Mouse (Mus musculus) left cerebral cortex, postnatal 14 days (tissue): Measurements from ENCODE around the gene Retreg1. TPM values are rescaled to one million over a fixed set of nuclear protein-coding genes. Genes with fewer than 3 reads are reported as not detected.

Experiments used
- DNase-seq, 2 experiments: peaks; one replicate each; pipeline ENCODE4 v3.0.0; 2021 to 2022; ENCODE audit warnings: low spot score in 2 of 2, mixed read lengths in 1 of 2
- intact Hi-C: fragments of 180-260 bp; cut with DNase I; formaldehyde crosslinking; loops from one replicate; pipeline ENCODE4 v1.15.1; 2025
- total RNA-seq, 2 experiments: library from RNA; stranded (reverse); gene quantifications; 2 replicates each; pipeline ENCODE4 v1.2.3; 2021

The Retreg1 gene
- total RNA-seq, 2 experiments from 2014 or later: 35.0 to 39.9 TPM

- no peak for DNase-seq
- intact Hi-C loops: no loop called here
These were observed 90.1 kb downstream of the Retreg1 start for GRCm38 (mm10) chr15:25932937-25933684.

- intact Hi-C loops: no loop called here
- DNase-seq: no peak
These were observed 90.7 kb downstream of the Retreg1 start for GRCm38 (mm10) chr15:25933685-25934108.

GRCm38 (mm10) chr15:25934411-25934810, 91.4 kb downstream of the Retreg1 start:
- intact Hi-C loops: no loop called here
- DNase-seq: no peak

- intact Hi-C loops: no loop called here
- no peak for DNase-seq
These were observed 95.5 kb downstream of the Retreg1 start for GRCm38 (mm10) chr15:25938496-25938895.

- DNase-seq: peak in 1 of 2 experiments; percentile 58
- intact Hi-C loops: loop anchor here (10.0 kb wide), 1 partner anchor 1356 kb away; no protein-coding TSS in a partner anchor
These were observed 97.7 kb downstream of the Retreg1 start for GRCm38 (mm10) chr15:25940397-25941377.

GRCm38 (mm10) chr15:25941514-25941913, 98.5 kb downstream of the Retreg1 start:
- intact Hi-C loops: loop anchor here (10.0 kb wide), 1 partner anchor 1357 kb away; no protein-coding TSS in a partner anchor
- no peak for DNase-seq

- no peak for DNase-seq
- intact Hi-C loops: loop anchor here (10.0 kb wide), 1 partner anchor 1358 kb away; no protein-coding TSS in a partner anchor
These were observed 99.4 kb downstream of the Retreg1 start for GRCm38 (mm10) chr15:25942415-25942814.

GRCm38 (mm10) chr15:25943386-25944137, 100.6 kb downstream of the Retreg1 start:
- no peak for DNase-seq
- intact Hi-C loops: loop anchor here (10.0 kb wide), 1 partner anchor 1359 kb away; no protein-coding TSS in a partner anchor

- intact Hi-C loops: loop anchor here (10.0 kb wide), 1 partner anchor 1360 kb away; no protein-coding TSS in a partner anchor
- DNase-seq: no peak
These were observed 102.2 kb downstream of the Retreg1 start for GRCm38 (mm10) chr15:25945224-25945623.

GRCm38 (mm10) chr15:25946482-25946881, 103.5 kb downstream of the Retreg1 start:
- no peak for DNase-seq
- intact Hi-C loops: loop anchor here (10.0 kb wide), 1 partner anchor 1362 kb away; no protein-coding TSS in a partner anchor

GRCm38 (mm10) chr15:25947383-25947782, 104.4 kb downstream of the Retreg1 start:
- intact Hi-C loops: loop anchor here (10.0 kb wide), 1 partner anchor 1363 kb away; no protein-coding TSS in a partner anchor

GRCm38 (mm10) chr15:25948257-25949223, 105.6 kb downstream of the Retreg1 start:
- intact Hi-C loops: loop anchor here (10.0 kb wide), 1 partner anchor 1364 kb away; no protein-coding TSS in a partner anchor
- DNase-seq: peak in 1 of 2 experiments; percentile 52

More at GRCm38 (mm10) chr15:25947383-25947782, 104.4 kb downstream of the Retreg1 start:
- DNase-seq: no peak

GRCm38 (mm10) chr15:25949696-25950095, 106.7 kb downstream of the Retreg1 start:
- DNase-seq: no peak
- intact Hi-C loops: loop anchor here (10.0 kb wide), 1 partner anchor 1365 kb away; no protein-coding TSS in a partner anchor

GRCm38 (mm10) chr15:25950584-25950983, 107.6 kb downstream of the Retreg1 start:
- DNase-seq: no peak
- intact Hi-C loops: no loop called here

GRCm38 (mm10) chr15:25951037-25951436, 108.1 kb downstream of the Retreg1 start:
- intact Hi-C loops: no loop called here
- no peak for DNase-seq

GRCm38 (mm10) chr15:25956001-25956400, 113.0 kb downstream of the Retreg1 start:
- intact Hi-C loops: loop anchor here (5.0 kb wide), 1 partner anchor 224 kb away; no protein-coding TSS in a partner anchor
- DNase-seq: no peak

GRCm38 (mm10) chr15:25956422-25957117, 113.6 kb downstream of the Retreg1 start:
- intact Hi-C loops: loop anchor here (5.0 kb wide), 1 partner anchor 224 kb away; no protein-coding TSS in a partner anchor
- no peak for DNase-seq
